Mouse (Mus musculus) neural tube, embryonic 13.5 days (tissue): ENCODE measurements around the gene St3gal6. TPM values are rescaled to one million over a fixed set of nuclear protein-coding genes. Genes with fewer than 3 reads are reported as not detected.
A peak's percentile ranks its signal among the peaks of the same experiment; 100 is the strongest.

Source experiments
- ATAC-seq: fragments of 200-750 bp; cut with Nextera tagmentation; 2 replicates; pipeline ENCODE4 v1.8.0; 2017; ENCODE audit warnings: low read depth, mild to moderate bottlenecking, moderate TSS enrichment, moderate library complexity
- H3K27ac ChIP-seq: fragments of 300-500 bp; sonication (generic); replicated peaks from 2 replicates; pipeline ENCODE4 v1.5.1; 2015; ENCODE audit warnings: moderate library complexity, mild to moderate bottlenecking, inconsistent platforms
- H3K27me3 ChIP-seq: fragments of 300-500 bp; sonication (generic); 2 replicates; pipeline ENCODE4 v1.6.1; 2015; ENCODE audit warnings: mild to moderate bottlenecking, inconsistent platforms
- H3K36me3 ChIP-seq: fragments of 300-500 bp; sonication (generic); 2 replicates; pipeline ENCODE4 v1.6.1; 2015; ENCODE audit warnings: mild to moderate bottlenecking, inconsistent platforms
- H3K4me1 ChIP-seq: fragments of 300-500 bp; sonication (generic); replicated peaks from 2 replicates; pipeline ENCODE4 v1.6.1; 2015; ENCODE audit warnings: inconsistent platforms
- H3K4me2 ChIP-seq: fragments of 300-500 bp; sonication (generic); 2 replicates; pipeline ENCODE4 v1.6.1; 2015; ENCODE audit warnings: inconsistent platforms, mild to moderate bottlenecking, moderate library complexity
- H3K4me3 ChIP-seq: fragments of 300-500 bp; sonication (generic); 2 replicates; pipeline ENCODE4 v1.5.1; 2015; ENCODE audit warnings: mild to moderate bottlenecking, inconsistent platforms
- H3K9ac ChIP-seq: fragments of 300-500 bp; sonication (generic); 2 replicates; pipeline ENCODE4 v1.6.1; 2015; ENCODE audit warnings: moderate library complexity, mild to moderate bottlenecking, inconsistent platforms
- H3K9me3 ChIP-seq: fragments of 300-500 bp; sonication (generic); 2 replicates; pipeline ENCODE4 v1.6.1; 2016; ENCODE audit warnings: inconsistent platforms
- WGBS: fragments of 180-500 bp; shearing (Covaris S2); methylation state at CpG from one replicate; pipeline ENCODE4 v1.1.7; 2015; 5-methylcytosine and 5-hydroxymethylcytosine counted together
- polyA plus RNA-seq: library from polyadenylated mRNA; unstranded; fragments of >200 nt; fragmentation: Nextera tagmentation; extraction: Ambion mirVana; gene quantifications from 2 replicates; pipeline ENCODE4 v1.2.1, GENCODE M21; 2015

Gene St3gal6
- polyA plus RNA-seq, 1 experiment from 2014 or later = 7.1 TPM

- Histone ChIP-seq H3K27me3 (no peaks in the 10 kb centered on the region), H3K9ac (no peak overlapping the region), H3K4me3 (no peak overlapping the region), H3K27ac (0 out of 2 replicates have a peak overlapping the region, but pooled peaks have one; percentile 18), H3K9me3 (no peaks in the 10 kb centered on the region), H3K36me3 (no peaks in the 10 kb centered on the region), H3K4me1 (peaks cover 16% of the 10 kb centered on the region), H3K4me2 (no peak overlapping the region)
- no peak for ATAC-seq
- whole genome bisulfite sequencing = 38% methylated on average over 1 of the region's 1 CpGs
These were observed 24.9 kb downstream of the St3gal6 start for GRCm38 (mm10) chr16:58499172-58499584.

GRCm38 (mm10) chr16:58497886-58498713 is 25.9 kb downstream of the St3gal6 start:
- H3K27me3 ChIP-seq = no peaks in the 10 kb centered on the region
- no peaks in the 10 kb centered on the region for H3K9me3 ChIP-seq
- 83% methylated on average over 9 of the region's 9 CpGs for WGBS
- H3K27ac ChIP-seq = no peak overlapping the region; the same call in 1 of the 2 replicates
- H3K36me3 ChIP-seq = no peaks in the 10 kb centered on the region
- H3K9ac ChIP-seq = no peak overlapping the region
- ATAC-seq = no peak
- no peak overlapping the region for H3K4me2 ChIP-seq
- H3K4me1 ChIP-seq = peaks cover 16% of the 10 kb centered on the region
- H3K4me3 ChIP-seq = no peak overlapping the region

DNA sequence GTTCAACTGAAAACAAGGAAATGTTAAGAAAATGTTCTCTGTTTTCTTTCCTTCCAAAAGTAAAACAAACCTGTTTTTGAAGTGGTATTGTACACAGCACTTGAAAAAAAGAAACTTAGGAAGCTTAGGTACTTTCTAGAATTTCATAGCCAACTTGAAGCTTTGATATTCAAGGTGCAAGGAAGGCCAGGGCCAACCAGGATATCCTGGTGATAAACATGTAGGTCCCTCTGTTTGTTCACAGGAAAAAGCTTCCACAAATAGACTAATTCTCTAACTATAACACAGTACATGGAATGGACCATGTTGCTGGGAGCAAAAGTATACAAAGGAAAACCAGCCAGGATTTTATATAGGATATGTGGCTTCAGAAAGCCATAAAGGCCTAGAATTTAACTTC is 27.3 kb downstream of the St3gal6 start:
- H3K4me3 ChIP-seq = no peak overlapping the region
- no peaks in the 10 kb centered on the region for H3K9me3 ChIP-seq
- ATAC-seq = no peak
- no peaks in the 10 kb centered on the region for H3K36me3 ChIP-seq
- no peak overlapping the region for H3K4me2 ChIP-seq
- H3K27me3 ChIP-seq = no peaks in the 10 kb centered on the region
- H3K4me1 ChIP-seq = peaks cover 15% of the 10 kb centered on the region
- no peak overlapping the region for H3K9ac ChIP-seq
- no peak overlapping the region for H3K27ac ChIP-seq

- H3K4me1 ChIP-seq = no peaks in the 10 kb centered on the region
- no peak overlapping the region for H3K4me2 ChIP-seq
- no peak overlapping the region for H3K27ac ChIP-seq
- no peak overlapping the region for H3K9ac ChIP-seq
- no peak overlapping the region for H3K4me3 ChIP-seq
- ATAC-seq = no peak
- WGBS = 91% methylated on average over 6 of the region's 6 CpGs
- no peaks in the 10 kb centered on the region for H3K27me3 ChIP-seq
- H3K36me3 ChIP-seq = 0 out of 2 replicates have a peak, but pooled peaks cover 10% of the 10 kb centered on the region
- no peaks in the 10 kb centered on the region for H3K9me3 ChIP-seq
These were observed 36.2 kb downstream of the St3gal6 start for GRCm38 (mm10) chr16:58487861-58488260.

DNA sequence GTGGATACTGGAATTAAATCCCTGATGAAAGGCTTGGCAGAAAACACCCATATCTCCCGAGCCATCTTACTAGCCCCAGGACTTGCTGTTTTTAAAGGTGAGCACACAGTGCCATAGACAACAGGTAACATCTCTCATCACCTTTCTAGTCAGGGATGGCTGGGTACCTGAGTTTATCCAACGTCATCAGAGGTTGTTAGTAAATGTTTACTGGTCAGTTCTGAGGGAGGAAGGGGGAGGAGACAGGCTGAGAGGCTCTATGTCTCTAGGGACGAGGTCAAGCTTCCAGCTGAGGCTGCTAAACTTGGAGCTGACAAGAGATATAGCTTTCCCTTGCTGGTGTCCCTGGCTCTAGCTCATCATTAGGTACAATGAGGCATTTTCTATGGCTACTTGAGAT is 41.7 kb downstream of the St3gal6 start:
- H3K9ac ChIP-seq = no peak overlapping the region
- ATAC-seq = no peak
- WGBS = 69% methylated on average over 3 of the region's 3 CpGs

GRCm38 (mm10) chr16:58481906-58482270 is 42.2 kb downstream of the St3gal6 start:
- H3K9me3 ChIP-seq = peaks cover 4% of the 10 kb centered on the region; the same call in 1 of the 2 replicates
- no peak overlapping the region for H3K9ac ChIP-seq
- no peaks in the 10 kb centered on the region for H3K4me1 ChIP-seq
- H3K4me3 ChIP-seq = no peak overlapping the region
- H3K27ac ChIP-seq = no peak overlapping the region
- no peaks in the 10 kb centered on the region for H3K27me3 ChIP-seq
- 84% methylated on average over 5 of the region's 5 CpGs for WGBS
- no peak for ATAC-seq
- H3K4me2 ChIP-seq = no peak overlapping the region
- H3K36me3 ChIP-seq = peaks cover 16% of the 10 kb centered on the region; the same call in 1 of the 2 replicates

More for the DNA sequence above, 41.7 kb downstream of the St3gal6 start:
- no peaks in the 10 kb centered on the region for H3K27me3 ChIP-seq
- no peak overlapping the region for H3K4me2 ChIP-seq
- peaks cover 16% of the 10 kb centered on the region; the same call in 1 of the 2 replicates for H3K36me3 ChIP-seq
- H3K9me3 ChIP-seq = peaks cover 4% of the 10 kb centered on the region; the same call in 1 of the 2 replicates
- H3K27ac ChIP-seq = no peak overlapping the region
- no peak overlapping the region for H3K4me3 ChIP-seq
- no peaks in the 10 kb centered on the region for H3K4me1 ChIP-seq

DNA sequence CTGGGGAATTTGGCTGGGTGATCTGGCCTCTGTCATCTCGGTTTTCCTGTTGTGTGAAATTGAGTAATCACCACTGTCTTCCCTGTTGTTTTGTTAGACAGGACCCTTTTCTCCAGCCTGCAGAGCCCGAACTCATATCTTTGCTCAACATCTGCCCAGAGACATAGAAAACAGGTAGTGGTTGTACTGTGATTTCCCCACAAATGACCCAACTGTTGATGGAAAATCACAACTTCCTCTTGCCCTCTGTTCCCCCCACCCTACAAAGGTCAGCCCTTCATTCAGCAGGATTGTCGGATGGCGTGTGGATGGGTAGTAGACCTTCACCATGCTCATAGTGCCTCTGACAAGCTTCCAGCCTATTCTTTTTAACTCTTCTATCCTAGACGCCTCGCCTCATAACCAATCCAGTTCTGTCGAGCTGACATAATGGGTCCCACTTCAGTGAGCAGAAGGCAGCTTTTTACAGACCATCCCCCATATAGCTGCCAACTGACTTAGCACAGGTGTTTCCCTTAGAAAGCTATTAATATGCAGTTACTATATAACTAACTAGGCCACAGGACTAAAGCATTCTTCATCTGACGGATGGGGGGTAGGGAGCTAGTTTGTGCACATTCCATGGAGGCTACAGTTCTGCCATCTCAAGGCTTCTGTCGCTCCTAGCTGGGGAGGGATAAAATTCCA is 42.7 kb downstream of the St3gal6 start:
- no peak for ATAC-seq
- no peaks in the 10 kb centered on the region for H3K27me3 ChIP-seq
- H3K4me3 ChIP-seq = no peak overlapping the region
- H3K4me1 ChIP-seq = no peaks in the 10 kb centered on the region
- H3K27ac ChIP-seq = no peak overlapping the region
- no peak overlapping the region for H3K9ac ChIP-seq
- H3K36me3 ChIP-seq = peaks cover 16% of the 10 kb centered on the region; the same call in 1 of the 2 replicates
- H3K4me2 ChIP-seq = no peak overlapping the region
- peaks cover 4% of the 10 kb centered on the region; the same call in 1 of the 2 replicates for H3K9me3 ChIP-seq
- 86% methylated on average over 9 of the region's 9 CpGs for WGBS

DNA sequence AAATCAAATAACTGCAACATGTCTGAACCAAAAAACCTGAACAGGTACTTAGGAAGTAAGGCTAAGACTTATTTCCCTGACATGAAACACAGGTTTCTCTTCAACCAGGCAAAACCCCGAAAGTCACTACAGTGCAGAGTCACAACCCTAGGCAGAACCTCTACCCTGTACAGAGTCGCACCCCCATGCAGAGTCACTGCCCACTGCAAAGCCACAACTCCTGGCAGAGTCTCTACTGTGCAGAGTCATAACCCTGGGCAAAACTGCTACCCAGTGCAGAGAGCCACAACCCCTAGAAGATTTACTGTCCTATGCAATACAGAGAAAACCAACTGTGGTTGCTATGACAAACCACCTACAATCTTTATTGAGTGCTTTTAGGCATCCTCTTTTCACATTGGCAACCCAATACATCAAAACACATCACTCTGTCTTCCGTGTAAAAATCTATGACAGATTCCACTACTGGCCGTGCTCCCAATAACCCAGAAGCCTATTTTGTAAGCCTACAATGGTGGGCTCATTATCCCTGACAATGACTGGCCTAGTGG is 44.1 kb downstream of the St3gal6 start:
- Histone ChIP-seq H3K4me2 (no peak overlapping the region), H3K27ac (no peak overlapping the region), H3K27me3 (no peaks in the 10 kb centered on the region), H3K36me3 (peaks cover 16% of the 10 kb centered on the region; the same call in 1 of the 2 replicates), H3K4me3 (no peak overlapping the region), H3K9ac (no peak overlapping the region), H3K9me3 (peaks cover 4% of the 10 kb centered on the region; the same call in 1 of the 2 replicates), H3K4me1 (no peaks in the 10 kb centered on the region)
- no peak for ATAC-seq
- 91% methylated on average over 4 of the region's 4 CpGs for WGBS

GRCm38 (mm10) chr16:58476363-58476762 is 47.7 kb downstream of the St3gal6 start:
- no peak for ATAC-seq
- H3K27ac ChIP-seq = no peak overlapping the region
- WGBS = 71% methylated on average over 2 of the region's 2 CpGs
- H3K36me3 ChIP-seq = peaks cover 26% of the 10 kb centered on the region
- no peak overlapping the region for H3K4me2 ChIP-seq
- H3K9me3 ChIP-seq = peaks cover 4% of the 10 kb centered on the region; the same call in 1 of the 2 replicates
- H3K4me1 ChIP-seq = no peaks in the 10 kb centered on the region
- H3K4me3 ChIP-seq = no peak overlapping the region
- no peak overlapping the region for H3K9ac ChIP-seq
- no peaks in the 10 kb centered on the region for H3K27me3 ChIP-seq

- H3K4me1 ChIP-seq = no peaks in the 10 kb centered on the region
- H3K4me3 ChIP-seq = no peak overlapping the region
- ATAC-seq = no peak
- peaks cover 26% of the 10 kb centered on the region for H3K36me3 ChIP-seq
- H3K4me2 ChIP-seq = no peak overlapping the region
- no peak overlapping the region for H3K27ac ChIP-seq
- H3K9me3 ChIP-seq = peaks cover 4% of the 10 kb centered on the region; the same call in 1 of the 2 replicates
- WGBS = 94% methylated on average over 3 of the region's 3 CpGs
- H3K9ac ChIP-seq = no peak overlapping the region
- no peaks in the 10 kb centered on the region for H3K27me3 ChIP-seq
These were observed 48.4 kb downstream of the St3gal6 start for GRCm38 (mm10) chr16:58475544-58476154.

DNA sequence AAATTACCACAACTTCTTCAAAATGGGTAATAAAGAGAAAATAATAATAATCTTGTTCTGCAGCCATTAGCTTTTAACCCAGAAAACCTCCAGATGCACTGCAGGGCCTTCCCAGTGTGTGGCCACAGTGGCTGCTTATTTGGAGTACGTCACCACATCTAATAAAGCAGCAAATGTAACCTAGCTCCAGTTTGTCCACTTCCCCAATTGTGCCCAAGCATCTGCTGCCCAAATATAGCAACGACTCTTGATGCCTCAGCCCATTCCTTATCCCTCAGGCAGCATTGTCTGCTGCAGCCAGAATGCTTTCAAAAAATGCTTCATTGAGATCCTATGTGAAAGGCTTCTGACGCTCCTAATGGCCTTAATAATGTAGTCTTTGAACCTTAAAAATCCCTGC is 49.2 kb downstream of the St3gal6 start:
- Histone ChIP-seq H3K4me3 (no peak overlapping the region), H3K9ac (no peak overlapping the region), H3K4me1 (no peaks in the 10 kb centered on the region), H3K27ac (no peak overlapping the region), H3K36me3 (peaks cover 26% of the 10 kb centered on the region), H3K4me2 (no peak overlapping the region), H3K9me3 (peaks cover 4% of the 10 kb centered on the region; the same call in 1 of the 2 replicates), H3K27me3 (no peaks in the 10 kb centered on the region)
- 63% methylated on average over 3 of the region's 3 CpGs for WGBS
- no peak for ATAC-seq

- no peak overlapping the region for H3K4me3 ChIP-seq
- no peaks in the 10 kb centered on the region for H3K9me3 ChIP-seq
- 90% methylated on average over 4 of the region's 4 CpGs for WGBS
- H3K4me1 ChIP-seq = no peaks in the 10 kb centered on the region
- no peak overlapping the region for H3K4me2 ChIP-seq
- H3K27me3 ChIP-seq = no peaks in the 10 kb centered on the region
- H3K27ac ChIP-seq = no peak overlapping the region
- no peak for ATAC-seq
- H3K36me3 ChIP-seq = peaks cover 31% of the 10 kb centered on the region
- H3K9ac ChIP-seq = no peak overlapping the region
These were observed 53.2 kb downstream of the St3gal6 start for GRCm38 (mm10) chr16:58470841-58471240.
